Mouse (Mus musculus) megakaryocyte-erythroid progenitor cell, adult 5-6 weeks (primary cell): ENCODE measurements around the gene Ppp2r1b. TPM values are rescaled to one million over a fixed set of nuclear protein-coding genes. Genes with fewer than 3 reads are reported as not detected.

Experiments used
- ATAC-seq: replicated peaks from 2 replicates; pipeline ENCODE4 v1.8.0; 2016; ENCODE audit warnings: mild to moderate bottlenecking, inconsistent platforms; ENCODE audit not compliant: severe bottlenecking, poor library complexity, low FRiP score, low TSS enrichment
- total RNA-seq, 2 experiments: library from RNA; stranded (forward) in 1 of 2; stranded (reverse) in 1 of 2; fragments of 200-1000, 215-1000 nt in 1 of 2; fragments of >200 nt in 1 of 2; fragmentation: Nextera tagmentation in 1 of 2; gene quantifications; 2 replicates each; pipeline ENCODE4 v1.2.3; 2014 to 2017

Gene Ppp2r1b
- total RNA-seq, 2 experiments from 2014 or later = 89.1 to 109 TPM

GRCm38 (mm10) chr9:50858681-50859080, 13.6 kb downstream of the Ppp2r1b start:
- no peak for ATAC-seq

- ATAC-seq = no peak
Observed at GRCm38 (mm10) chr9:50861119-50861839, 16.2 kb downstream of the Ppp2r1b start.

GRCm38 (mm10) chr9:50863824-50864223, 18.7 kb downstream of the Ppp2r1b start:
- ATAC-seq = no peak

- no peak for ATAC-seq
Observed at GRCm38 (mm10) chr9:50864877-50865276, 19.8 kb downstream of the Ppp2r1b start.

- peak; percentile 48; the same call in 1 of the 2 replicates for ATAC-seq
Observed at GRCm38 (mm10) chr9:50865803-50866202, 20.7 kb downstream of the Ppp2r1b start.

- no peak for ATAC-seq
Observed at GRCm38 (mm10) chr9:50867015-50867414, 21.9 kb downstream of the Ppp2r1b start.

GRCm38 (mm10) chr9:50868182-50868581, 23.1 kb downstream of the Ppp2r1b start:
- ATAC-seq = no peak

GRCm38 (mm10) chr9:50873210-50873609, 28.1 kb downstream of the Ppp2r1b start:
- ATAC-seq = no peak

GRCm38 (mm10) chr9:50874031-50874430, 28.9 kb downstream of the Ppp2r1b start:
- ATAC-seq = no peak

GRCm38 (mm10) chr9:50875470-50875869, 30.4 kb downstream of the Ppp2r1b start:
- ATAC-seq = no peak

- no peak for ATAC-seq
Observed at GRCm38 (mm10) chr9:50876287-50876686, 31.2 kb downstream of the Ppp2r1b start.

GRCm38 (mm10) chr9:50877431-50877830, 32.3 kb downstream of the Ppp2r1b start:
- no peak for ATAC-seq

GRCm38 (mm10) chr9:50882183-50882582, 37.1 kb downstream of the Ppp2r1b start:
- ATAC-seq = no peak

- ATAC-seq = no peak
Observed at GRCm38 (mm10) chr9:50884093-50884492, 39.0 kb downstream of the Ppp2r1b start.

- no peak for ATAC-seq
Observed at GRCm38 (mm10) chr9:50884741-50885599, 39.9 kb downstream of the Ppp2r1b start.

- no peak for ATAC-seq
Observed at GRCm38 (mm10) chr9:50885600-50885987, 40.5 kb downstream of the Ppp2r1b start.

GRCm38 (mm10) chr9:50886870-50887269, 41.8 kb downstream of the Ppp2r1b start:
- ATAC-seq = no peak

- ATAC-seq = no peak
Observed at GRCm38 (mm10) chr9:50887351-50887750, 42.2 kb downstream of the Ppp2r1b start.

GRCm38 (mm10) chr9:50889211-50889610, 44.1 kb downstream of the Ppp2r1b start:
- no peak for ATAC-seq

GRCm38 (mm10) chr9:50889964-50890363, 44.9 kb downstream of the Ppp2r1b start:
- ATAC-seq = no peak
